Mouse (Mus musculus): Measurements from ENCODE around the gene Csnk2a2. TPM values are rescaled to one million over a fixed set of nuclear protein-coding genes. Genes with fewer than 3 reads are reported as not detected.

Gene Csnk2a2
- polyA plus RNA-seq, 1 experiment from 2014 or later, result 11.2 TPM

DNA sequence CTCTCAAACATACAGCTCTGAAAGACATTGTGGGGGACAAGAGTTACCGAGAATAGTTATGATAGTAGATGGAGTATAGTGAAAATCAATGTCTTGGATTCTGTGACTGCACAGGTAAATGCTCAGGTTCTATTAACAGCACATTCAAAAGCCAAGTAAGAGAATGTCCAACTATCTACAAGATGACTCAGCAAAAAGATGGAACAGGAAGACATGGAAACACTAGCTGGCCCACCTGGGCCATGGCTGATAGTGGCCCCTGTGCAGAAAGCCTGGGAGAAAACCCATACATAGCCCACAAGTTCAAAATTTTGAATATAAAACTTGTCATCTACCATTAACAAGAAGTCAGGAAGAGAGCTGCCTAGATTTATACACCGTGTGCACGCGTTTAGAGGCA, 19.8 kb downstream of the Csnk2a2 start:
- no peak overlapping the region for H3K4me3 ChIP-seq (replicated peaks)
- no peaks in the 10 kb centered on the region for H3K4me1 ChIP-seq
- H3K27me3 ChIP-seq, result no peaks in the 10 kb centered on the region
- H3K4me2 ChIP-seq (replicated peaks), result no peak overlapping the region
- WGBS, result 96% methylated on average over 4 of the region's 4 CpGs
- no peaks in the 10 kb centered on the region for H3K9me3 ChIP-seq (replicated peaks)
- no peak overlapping the region for H3K27ac ChIP-seq (replicated peaks)
- ATAC-seq (ENCODE audit: insufficient number of reproducible peaks, low FRiP score, low TSS enrichment, low read depth), result no peak
- H3K36me3 ChIP-seq, result peaks cover 63% of the 10 kb centered on the region
- no peak overlapping the region for H3K9ac ChIP-seq

DNA sequence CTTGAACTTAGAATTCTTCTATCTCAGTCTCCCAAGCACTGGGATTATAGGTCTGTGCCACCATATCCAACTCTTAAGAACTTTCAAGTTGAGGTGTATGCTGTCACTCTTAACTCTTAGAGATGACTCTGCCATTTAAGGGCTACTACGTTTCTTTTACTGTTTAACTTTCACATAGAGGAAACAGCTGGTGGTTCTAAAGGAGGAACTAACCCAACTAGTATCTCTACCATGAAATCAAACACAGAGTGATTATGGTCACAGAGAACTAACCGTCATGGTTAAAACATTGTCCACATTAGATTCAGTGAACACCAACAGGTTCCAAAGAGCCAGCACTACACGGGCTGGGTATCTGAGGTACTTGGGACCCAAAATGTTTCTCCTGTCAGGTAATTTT, 20.8 kb downstream of the Csnk2a2 start:
- 88% methylated on average over 3 of the region's 3 CpGs for WGBS
- Histone ChIP-seq H3K36me3 (peaks cover 72% of the 10 kb centered on the region), H3K27me3 (no peaks in the 10 kb centered on the region), H3K4me2 (replicated peaks) (no peak overlapping the region), H3K4me1 (no peaks in the 10 kb centered on the region), H3K27ac (replicated peaks) (no peak overlapping the region), H3K4me3 (replicated peaks) (no peak overlapping the region), H3K9me3 (replicated peaks) (no peaks in the 10 kb centered on the region), H3K9ac (no peak overlapping the region)
- ATAC-seq (ENCODE audit: insufficient number of reproducible peaks, low FRiP score, low TSS enrichment, low read depth), result no peak

DNA sequence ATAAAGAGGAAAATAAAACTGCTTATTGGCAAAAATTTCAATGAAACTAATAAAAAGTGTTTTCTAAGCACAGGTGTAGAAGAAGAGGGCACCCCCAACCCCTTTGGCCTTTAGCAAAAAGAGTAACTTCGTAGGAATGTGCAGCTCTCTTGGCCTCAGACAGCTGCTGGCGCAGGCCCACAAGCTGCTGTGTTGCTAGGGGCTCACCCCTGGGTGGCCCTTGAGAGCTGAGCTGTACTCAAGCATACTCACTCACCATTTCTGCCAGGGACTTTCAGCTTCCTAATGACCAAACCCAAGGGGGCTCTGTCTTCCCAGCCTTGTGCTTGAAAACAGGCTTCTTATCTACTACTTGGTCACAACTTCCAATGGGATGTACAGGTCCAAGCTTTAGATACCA, 23.3 kb downstream of the Csnk2a2 start:
- Histone ChIP-seq H3K27ac (replicated peaks) (no peak overlapping the region), H3K9ac (no peak overlapping the region), H3K4me1 (no peaks in the 10 kb centered on the region), H3K36me3 (peaks cover 62% of the 10 kb centered on the region), H3K27me3 (no peaks in the 10 kb centered on the region), H3K4me3 (replicated peaks) (no peak overlapping the region), H3K4me2 (replicated peaks) (no peak overlapping the region), H3K9me3 (replicated peaks) (no peaks in the 10 kb centered on the region)
- 75% methylated on average over 2 of the region's 2 CpGs for WGBS
- no peak for ATAC-seq (ENCODE audit: insufficient number of reproducible peaks, low FRiP score, low TSS enrichment, low read depth)

DNA sequence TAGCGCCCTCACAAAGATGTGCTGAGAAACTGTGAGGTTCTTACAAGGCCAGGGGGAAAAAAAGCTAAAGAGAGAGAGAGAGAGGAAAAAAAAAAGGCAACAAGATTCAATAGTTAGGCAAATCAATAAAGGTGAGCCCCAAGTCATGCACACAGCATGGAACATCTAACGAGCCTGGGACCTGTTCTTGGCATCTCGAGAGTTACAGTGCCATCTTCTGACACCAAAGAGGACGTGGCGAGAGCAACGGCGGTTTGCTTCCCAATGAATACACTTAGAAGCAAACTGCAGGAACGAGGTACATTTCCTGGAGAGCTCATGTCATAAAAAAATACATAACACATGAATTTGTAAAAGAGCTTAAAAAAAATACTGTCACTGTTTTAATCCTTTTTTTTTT, 37.3 kb downstream of the Csnk2a2 start:
- 68% methylated on average over 8 of the region's 8 CpGs for WGBS
- H3K36me3 ChIP-seq, result peaks cover 91% of the 10 kb centered on the region

DNA sequence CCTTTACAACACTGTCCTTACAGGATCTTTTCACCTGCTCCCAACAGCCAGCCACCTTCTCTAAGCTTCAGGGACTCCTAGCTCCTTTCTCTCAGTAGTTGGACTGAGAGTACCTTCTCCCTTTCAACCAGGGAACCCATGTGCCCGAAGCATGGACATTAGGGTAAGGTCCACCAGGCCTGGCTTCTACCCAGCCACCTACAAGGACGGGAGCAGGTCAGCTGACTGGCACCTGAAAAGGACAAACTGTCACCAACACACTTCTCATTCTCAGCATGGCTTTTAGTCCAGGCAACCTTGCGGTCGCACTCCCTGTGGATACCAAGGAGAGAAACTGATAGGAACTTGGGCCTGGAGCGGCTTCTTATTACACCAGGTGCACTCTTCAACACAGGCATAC, 39.6 kb downstream of the Csnk2a2 start:
- Histone ChIP-seq H3K27me3 (no peaks in the 10 kb centered on the region), H3K9ac (no peak overlapping the region), H3K4me3 (replicated peaks) (no peak overlapping the region), H3K9me3 (replicated peaks) (no peaks in the 10 kb centered on the region), H3K36me3 (peaks cover 77% of the 10 kb centered on the region), H3K27ac (replicated peaks) (no peak overlapping the region), H3K4me1 (no peaks in the 10 kb centered on the region), H3K4me2 (replicated peaks) (no peak overlapping the region)
- no peak for ATAC-seq (ENCODE audit: insufficient number of reproducible peaks, low FRiP score, low TSS enrichment, low read depth)
- 94% methylated on average over 5 of the region's 5 CpGs for WGBS

More for the DNA sequence above, 37.3 kb downstream of the Csnk2a2 start:
- H3K9ac ChIP-seq, result no peak overlapping the region
- no peaks in the 10 kb centered on the region for H3K27me3 ChIP-seq
- H3K27ac ChIP-seq (replicated peaks), result no peak overlapping the region
- no peak overlapping the region for H3K4me2 ChIP-seq (replicated peaks)
- no peaks in the 10 kb centered on the region for H3K4me1 ChIP-seq
- no peak for ATAC-seq (ENCODE audit: insufficient number of reproducible peaks, low FRiP score, low TSS enrichment, low read depth)
- no peak overlapping the region for H3K4me3 ChIP-seq (replicated peaks)
- H3K9me3 ChIP-seq (replicated peaks), result no peaks in the 10 kb centered on the region

DNA sequence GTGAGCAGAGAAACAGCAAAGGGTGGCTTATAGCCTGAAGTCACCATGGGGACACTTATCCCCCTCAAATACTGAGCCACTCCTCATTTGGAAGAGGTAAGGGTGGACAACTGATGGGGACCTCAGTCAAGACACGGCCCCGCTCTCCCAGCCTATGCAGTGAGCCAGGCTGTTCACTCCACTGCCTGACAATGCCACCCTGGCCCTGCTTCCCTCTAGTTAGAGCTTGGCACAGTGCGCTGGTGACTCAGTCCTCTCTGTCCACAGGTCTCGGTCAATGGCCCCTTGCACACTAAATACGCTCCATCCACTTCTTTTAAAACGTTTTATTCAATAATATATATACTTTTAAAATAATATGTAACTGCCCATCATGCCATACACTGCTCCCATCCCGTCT, 42.2 kb downstream of the Csnk2a2 start:
- H3K27me3 ChIP-seq, result no peaks in the 10 kb centered on the region
- H3K9me3 ChIP-seq (replicated peaks), result no peaks in the 10 kb centered on the region
- WGBS, result 91% methylated on average over 7 of the region's 7 CpGs
- no peak overlapping the region for H3K4me3 ChIP-seq (replicated peaks)
- no peak overlapping the region for H3K27ac ChIP-seq (replicated peaks)
- H3K9ac ChIP-seq, result no peak overlapping the region
- no peak overlapping the region for H3K4me2 ChIP-seq (replicated peaks)
- H3K4me1 ChIP-seq, result no peaks in the 10 kb centered on the region
- no peak for ATAC-seq (ENCODE audit: insufficient number of reproducible peaks, low FRiP score, low TSS enrichment, low read depth)
- H3K36me3 ChIP-seq, result peaks cover 54% of the 10 kb centered on the region

DNA sequence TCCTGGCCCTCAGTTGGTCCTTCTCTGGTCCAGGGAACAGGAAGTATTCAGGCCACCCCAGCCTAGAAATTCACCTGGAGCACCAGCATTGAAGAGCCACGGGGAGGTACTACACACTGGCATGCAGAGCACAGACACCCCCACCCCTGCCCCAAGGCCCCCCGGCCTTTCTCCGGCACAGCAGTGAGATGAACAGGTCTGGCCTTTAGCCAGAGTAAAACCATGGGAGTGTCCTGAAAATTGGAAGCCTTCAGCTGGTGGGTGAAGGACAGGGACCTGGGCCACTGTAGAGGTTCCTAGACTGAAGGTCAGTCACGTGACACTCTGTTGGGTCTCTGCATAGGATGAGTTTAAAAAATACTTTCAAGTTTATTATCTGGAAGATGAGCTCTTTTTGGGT, 44.8 kb downstream of the Csnk2a2 start:
- ATAC-seq (ENCODE audit: insufficient number of reproducible peaks, low FRiP score, low TSS enrichment, low read depth), result no peak

DNA sequence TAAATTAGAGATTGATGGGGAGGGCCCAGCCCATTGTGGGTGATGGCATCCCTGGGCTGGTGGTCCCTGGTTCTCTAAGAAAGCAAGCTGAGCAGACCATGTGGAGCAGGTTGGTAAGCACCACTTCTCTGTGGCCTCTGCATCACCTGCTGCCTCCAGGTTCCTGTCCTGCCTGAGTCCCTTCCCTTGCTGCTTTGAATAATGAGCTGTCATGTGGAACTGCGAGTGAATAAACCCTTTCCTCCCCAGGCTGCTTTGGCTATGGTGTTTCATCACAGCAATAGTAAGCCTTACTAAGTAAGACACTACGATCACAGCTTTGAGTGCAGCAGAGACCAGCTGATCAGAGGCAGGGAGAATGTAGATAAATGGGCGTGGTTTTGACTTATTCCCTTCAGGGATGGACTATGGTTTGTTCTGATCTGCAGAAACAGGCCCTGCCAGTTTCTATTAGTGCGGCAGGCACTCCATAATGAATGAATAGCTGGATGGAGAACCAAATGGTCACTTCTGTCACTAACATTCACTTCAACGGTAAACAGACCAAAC, 48.3 kb downstream of the Csnk2a2 start:
- no peaks in the 10 kb centered on the region for H3K27me3 ChIP-seq
- no peak overlapping the region for H3K27ac ChIP-seq (replicated peaks)
- no peak for ATAC-seq (ENCODE audit: insufficient number of reproducible peaks, low FRiP score, low TSS enrichment, low read depth)
- no peak overlapping the region for H3K4me2 ChIP-seq (replicated peaks)
- no peaks in the 10 kb centered on the region for H3K36me3 ChIP-seq
- no peak overlapping the region for H3K9ac ChIP-seq
- H3K4me1 ChIP-seq, result no peaks in the 10 kb centered on the region
- no peaks in the 10 kb centered on the region for H3K9me3 ChIP-seq (replicated peaks)
- no peak overlapping the region for H3K4me3 ChIP-seq (replicated peaks)
- 46% methylated on average over 5 of the region's 5 CpGs for WGBS

More for the DNA sequence above, 44.8 kb downstream of the Csnk2a2 start:
- H3K4me1 ChIP-seq, result no peaks in the 10 kb centered on the region
- no peak overlapping the region for H3K27ac ChIP-seq (replicated peaks)
- no peak overlapping the region for H3K9ac ChIP-seq
- WGBS, result 85% methylated on average over 4 of the region's 4 CpGs
- H3K27me3 ChIP-seq, result no peaks in the 10 kb centered on the region
- H3K9me3 ChIP-seq (replicated peaks), result no peaks in the 10 kb centered on the region
- H3K4me2 ChIP-seq (replicated peaks), result no peak overlapping the region
- peaks cover 33% of the 10 kb centered on the region for H3K36me3 ChIP-seq
- no peak overlapping the region for H3K4me3 ChIP-seq (replicated peaks)

DNA sequence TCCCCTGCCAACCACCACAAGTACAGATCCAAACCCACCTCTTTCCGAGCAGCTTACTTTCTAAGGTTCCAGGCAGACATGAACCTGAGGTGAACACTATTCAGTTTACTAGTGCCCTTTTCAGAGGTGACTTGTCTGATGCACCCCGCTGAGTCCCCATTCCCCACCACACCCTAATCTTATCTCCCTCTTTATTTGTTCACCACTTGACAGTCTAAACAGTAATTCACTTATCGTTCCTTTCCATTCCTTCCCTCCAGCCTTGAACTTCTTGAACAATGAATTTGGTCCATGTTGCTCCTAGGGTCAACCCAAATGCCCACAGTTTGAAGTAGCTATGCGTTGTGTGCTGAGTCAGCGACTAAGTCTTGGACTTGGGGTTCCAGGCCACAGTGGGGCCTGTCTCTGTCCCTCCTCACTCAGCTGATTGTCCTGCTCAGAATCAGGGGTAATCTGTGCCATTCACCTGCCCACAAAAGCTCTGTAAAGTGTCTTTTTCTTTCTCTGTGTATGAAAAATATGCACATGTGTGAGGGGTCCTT, 49.6 kb downstream of the Csnk2a2 start:
- no peak overlapping the region for H3K9ac ChIP-seq
- no peak overlapping the region for H3K27ac ChIP-seq (replicated peaks)
- H3K4me2 ChIP-seq (replicated peaks), result no peak overlapping the region
- no peaks in the 10 kb centered on the region for H3K4me1 ChIP-seq
- H3K36me3 ChIP-seq, result no peaks in the 10 kb centered on the region
- no peaks in the 10 kb centered on the region for H3K9me3 ChIP-seq (replicated peaks)
- no peak overlapping the region for H3K4me3 ChIP-seq (replicated peaks)
- WGBS, result 85% methylated on average over 5 of the region's 5 CpGs
- no peaks in the 10 kb centered on the region for H3K27me3 ChIP-seq
- no peak for ATAC-seq (ENCODE audit: insufficient number of reproducible peaks, low FRiP score, low TSS enrichment, low read depth)

DNA sequence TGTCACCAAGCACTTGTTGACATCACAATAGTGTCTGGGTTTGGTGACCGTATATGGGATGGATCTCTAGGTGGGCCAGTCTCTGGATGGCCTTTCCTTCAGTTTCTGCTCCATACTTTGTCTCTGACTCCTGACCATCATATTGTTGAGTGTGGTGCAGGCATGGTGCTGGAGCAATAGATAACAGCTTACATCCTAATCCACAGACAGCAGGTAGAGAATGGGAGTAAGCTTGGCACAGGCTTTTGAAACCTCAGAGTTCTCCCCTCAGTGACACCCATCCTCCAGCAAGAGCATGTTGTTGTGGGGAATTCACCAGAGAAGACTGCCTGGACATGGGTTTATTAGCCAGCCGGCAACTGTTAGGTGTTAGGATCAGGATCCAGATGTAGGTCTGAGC, 50.4 kb downstream of the Csnk2a2 start:
- no peaks in the 10 kb centered on the region for H3K27me3 ChIP-seq
- H3K9me3 ChIP-seq (replicated peaks), result no peaks in the 10 kb centered on the region
- no peak for ATAC-seq (ENCODE audit: insufficient number of reproducible peaks, low FRiP score, low TSS enrichment, low read depth)
- no peak overlapping the region for H3K4me3 ChIP-seq (replicated peaks)
- no peak overlapping the region for H3K4me2 ChIP-seq (replicated peaks)
- 89% methylated on average over 2 of the region's 2 CpGs for WGBS
- H3K4me1 ChIP-seq, result no peaks in the 10 kb centered on the region
- H3K27ac ChIP-seq (replicated peaks), result no peak overlapping the region
- H3K36me3 ChIP-seq, result no peaks in the 10 kb centered on the region
- H3K9ac ChIP-seq, result no peak overlapping the region

DNA sequence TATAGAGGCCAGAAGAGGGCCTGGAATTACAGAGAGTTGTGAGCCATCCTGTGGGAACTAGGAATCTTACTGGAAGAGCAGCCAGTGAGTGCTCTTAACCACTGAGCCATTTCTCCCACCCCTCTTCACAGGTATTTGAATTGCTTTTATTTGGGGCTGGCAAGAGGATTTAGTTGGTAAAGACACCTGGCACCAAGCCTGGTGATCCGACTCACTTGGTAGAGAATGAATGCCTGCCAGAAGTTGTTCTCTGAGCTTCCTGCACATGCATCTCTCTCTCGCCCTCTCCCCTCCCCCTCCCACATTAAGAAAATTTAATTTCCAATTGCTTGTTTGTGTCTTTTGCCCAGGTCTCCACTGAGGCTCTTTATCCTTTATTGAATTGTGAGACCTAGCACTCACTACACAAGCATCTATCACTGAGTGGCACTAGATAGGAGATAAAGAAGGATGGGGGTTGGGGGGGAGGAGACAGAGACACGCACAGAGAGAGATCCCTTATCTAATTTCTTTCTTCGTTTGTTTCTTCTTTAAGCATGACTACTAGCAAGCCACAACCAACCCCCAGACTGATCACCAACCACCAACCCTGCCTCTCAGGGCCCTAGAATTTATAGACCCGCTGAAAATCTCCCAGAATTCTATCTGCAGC, 52.4 kb downstream of the Csnk2a2 start:
- Histone ChIP-seq H3K4me2 (replicated peaks) (no peak overlapping the region), H3K9me3 (replicated peaks) (no peaks in the 10 kb centered on the region), H3K27me3 (no peaks in the 10 kb centered on the region), H3K4me3 (replicated peaks) (no peak overlapping the region), H3K9ac (no peak overlapping the region), H3K36me3 (no peaks in the 10 kb centered on the region), H3K27ac (replicated peaks) (no peak overlapping the region), H3K4me1 (peaks cover 16% of the 10 kb centered on the region)
- no peak for ATAC-seq (ENCODE audit: insufficient number of reproducible peaks, low FRiP score, low TSS enrichment, low read depth)
- WGBS, result 52% methylated on average over 5 of the region's 5 CpGs

DNA sequence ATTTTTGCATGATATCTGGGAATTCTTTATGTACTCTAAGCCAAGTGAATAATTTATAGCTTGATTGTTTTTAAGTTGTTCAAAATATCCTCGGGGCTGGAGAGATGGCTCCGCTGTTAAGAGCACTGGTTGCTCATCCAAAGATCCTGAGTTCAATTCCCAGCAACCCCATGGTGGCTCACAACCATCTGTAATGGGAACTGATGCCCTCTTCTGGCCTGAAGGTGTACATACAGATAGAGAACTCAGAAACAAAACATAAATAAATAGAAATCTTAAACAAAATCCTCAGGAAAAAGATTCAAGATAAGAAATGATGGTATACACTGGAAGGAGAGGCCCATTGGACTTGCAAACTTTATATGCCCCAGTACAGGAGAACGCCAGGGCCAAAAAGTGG, 53.9 kb downstream of the Csnk2a2 start:
- H3K27me3 ChIP-seq, result no peaks in the 10 kb centered on the region
- H3K27ac ChIP-seq (replicated peaks), result no peak overlapping the region
- no peaks in the 10 kb centered on the region for H3K36me3 ChIP-seq
- no peak overlapping the region for H3K4me2 ChIP-seq (replicated peaks)
- no peak overlapping the region for H3K4me3 ChIP-seq (replicated peaks)
- 92% methylated on average over 3 of the region's 3 CpGs for WGBS
- ATAC-seq (ENCODE audit: insufficient number of reproducible peaks, low FRiP score, low TSS enrichment, low read depth), result no peak
- no peaks in the 10 kb centered on the region for H3K9me3 ChIP-seq (replicated peaks)
- H3K4me1 ChIP-seq, result peaks cover 26% of the 10 kb centered on the region
- H3K9ac ChIP-seq, result no peak overlapping the region
